Mouse (Mus musculus): ENCODE measurements around the gene Gdf3. TPM values are rescaled to one million over a fixed set of nuclear protein-coding genes. Genes with fewer than 3 reads are reported as not detected.

The Gdf3 gene
- polyA plus RNA-seq, 1 experiment from 2014 or later = not detected

DNA sequence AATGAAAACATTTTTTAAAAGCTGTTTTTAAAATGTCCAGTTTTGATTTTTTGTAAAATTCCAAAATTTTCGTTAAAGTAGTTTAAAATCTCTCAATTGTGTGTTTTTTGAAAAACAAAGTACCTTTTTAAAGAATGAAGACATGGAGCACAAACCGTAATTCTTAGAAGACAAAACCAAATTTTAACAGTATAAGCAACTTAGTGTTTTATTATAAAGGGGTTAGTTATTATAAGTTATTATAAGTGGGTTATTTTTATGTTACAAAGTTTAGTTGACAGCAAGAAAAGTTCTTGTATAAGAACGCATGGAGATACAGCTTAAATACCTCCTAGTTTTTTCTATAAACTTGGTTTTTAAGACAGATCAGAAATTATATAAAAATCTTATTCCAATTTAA is 8.3 kb downstream of the Gdf3 start:
- Histone ChIP-seq H3K27ac (no peak overlapping the region), H3K9me3 (replicated peaks; ENCODE audit: low read length) (no peaks in the 10 kb centered on the region), H3K27me3 (ENCODE audit: insufficient read depth, low read length) (no peaks in the 10 kb centered on the region), H3K36me3 (ENCODE audit: insufficient read depth, low read length) (no peaks in the 10 kb centered on the region), H3K4me2 (ENCODE audit: low read length) (peak overlapping the region; percentile 72), H3K9ac (ENCODE audit: low read depth, low read length) (no peak overlapping the region), H3K4me3 (replicated peaks; ENCODE audit: low read depth, low read length) (peak overlapping the region; percentile 56), H3K4me1 (replicated peaks; ENCODE audit: insufficient read depth, low read length) (no peaks in the 10 kb centered on the region)
- TF ChIP-seq CTCF (IDR thresholded peaks at IDR 0.05; ENCODE audit: low read depth) = no peak
- DNase-seq (ENCODE audit: low spot score) (no peak), ATAC-seq (replicated peaks; ENCODE audit: low FRiP score, low read depth) (no peak)
- WGBS = 88% methylated on average over 3 of the region's 3 CpGs

DNA sequence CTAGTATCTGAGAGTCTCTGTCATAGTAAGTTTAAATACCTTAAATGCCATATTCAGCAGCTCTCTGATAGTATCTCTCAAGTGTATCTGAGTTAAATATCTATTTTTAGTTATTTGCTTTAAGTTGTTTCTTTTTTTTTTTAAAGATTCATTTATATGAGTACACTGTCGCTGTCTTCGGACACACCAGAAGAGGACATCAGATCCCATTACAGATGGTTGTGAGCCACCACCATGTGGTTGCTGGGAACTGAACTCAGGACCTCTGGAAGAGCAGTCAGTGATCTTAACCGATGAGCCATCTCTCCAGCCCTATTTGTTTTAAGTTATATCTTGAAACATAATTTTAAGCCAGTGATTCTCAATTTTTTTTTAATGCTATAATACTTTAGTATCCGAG is 8.9 kb downstream of the Gdf3 start:
- 87% methylated on average over 4 of the region's 4 CpGs for WGBS
- Histone ChIP-seq H3K27ac (no peak overlapping the region), H3K4me3 (replicated peaks; ENCODE audit: low read depth, low read length) (no peak overlapping the region), H3K4me1 (replicated peaks; ENCODE audit: insufficient read depth, low read length) (no peaks in the 10 kb centered on the region), H3K27me3 (ENCODE audit: insufficient read depth, low read length) (no peaks in the 10 kb centered on the region), H3K9me3 (replicated peaks; ENCODE audit: low read length) (no peaks in the 10 kb centered on the region), H3K4me2 (ENCODE audit: low read length) (no peak overlapping the region), H3K9ac (ENCODE audit: low read depth, low read length) (no peak overlapping the region), H3K36me3 (ENCODE audit: insufficient read depth, low read length) (no peaks in the 10 kb centered on the region)
- no peak for ATAC-seq (replicated peaks; ENCODE audit: low FRiP score, low read depth)
- DNase-seq (ENCODE audit: low spot score) = no peak
- no peak for TF ChIP-seq CTCF (IDR thresholded peaks at IDR 0.05; ENCODE audit: low read depth)

DNA sequence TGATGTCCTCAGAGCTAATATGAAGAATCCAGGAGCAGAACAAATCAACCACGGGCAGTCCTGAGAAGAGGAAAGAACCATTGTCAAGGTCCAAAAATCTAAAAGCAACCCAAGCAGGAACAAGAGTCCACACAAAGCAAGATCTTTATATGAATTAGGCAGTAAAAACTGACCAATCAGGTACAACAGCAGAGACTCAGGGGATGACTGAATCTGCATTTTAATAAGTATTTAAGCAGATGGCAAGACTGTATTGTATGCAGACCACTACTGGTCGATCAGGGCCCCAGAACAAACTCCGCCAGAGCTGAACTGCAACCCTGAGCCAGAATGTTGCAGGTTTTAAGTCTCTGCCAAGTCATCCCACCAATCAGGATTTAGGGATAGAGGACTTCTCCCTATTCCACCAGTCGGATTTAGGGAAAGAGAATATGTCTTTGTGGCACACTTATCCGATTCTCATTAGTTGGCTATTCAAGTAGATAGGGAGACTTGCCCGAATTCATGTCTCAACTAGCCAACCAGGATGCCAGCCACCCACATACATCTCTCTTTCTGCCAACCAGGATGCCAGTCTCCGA is 9.7 kb downstream of the Gdf3 start:
- Histone ChIP-seq H3K4me2 (ENCODE audit: low read length) (no peak overlapping the region), H3K4me3 (replicated peaks; ENCODE audit: low read depth, low read length) (no peak overlapping the region), H3K27ac (no peak overlapping the region), H3K36me3 (ENCODE audit: insufficient read depth, low read length) (no peaks in the 10 kb centered on the region), H3K9me3 (replicated peaks; ENCODE audit: low read length) (no peaks in the 10 kb centered on the region), H3K27me3 (ENCODE audit: insufficient read depth, low read length) (no peaks in the 10 kb centered on the region), H3K9ac (ENCODE audit: low read depth, low read length) (no peak overlapping the region), H3K4me1 (replicated peaks; ENCODE audit: insufficient read depth, low read length) (no peaks in the 10 kb centered on the region)
- no peak for TF ChIP-seq CTCF (IDR thresholded peaks at IDR 0.05; ENCODE audit: low read depth)
- DNase-seq (ENCODE audit: low spot score) (no peak), ATAC-seq (replicated peaks; ENCODE audit: low FRiP score, low read depth) (no peak)
- WGBS = 86% methylated on average over 7 of the region's 7 CpGs

DNA sequence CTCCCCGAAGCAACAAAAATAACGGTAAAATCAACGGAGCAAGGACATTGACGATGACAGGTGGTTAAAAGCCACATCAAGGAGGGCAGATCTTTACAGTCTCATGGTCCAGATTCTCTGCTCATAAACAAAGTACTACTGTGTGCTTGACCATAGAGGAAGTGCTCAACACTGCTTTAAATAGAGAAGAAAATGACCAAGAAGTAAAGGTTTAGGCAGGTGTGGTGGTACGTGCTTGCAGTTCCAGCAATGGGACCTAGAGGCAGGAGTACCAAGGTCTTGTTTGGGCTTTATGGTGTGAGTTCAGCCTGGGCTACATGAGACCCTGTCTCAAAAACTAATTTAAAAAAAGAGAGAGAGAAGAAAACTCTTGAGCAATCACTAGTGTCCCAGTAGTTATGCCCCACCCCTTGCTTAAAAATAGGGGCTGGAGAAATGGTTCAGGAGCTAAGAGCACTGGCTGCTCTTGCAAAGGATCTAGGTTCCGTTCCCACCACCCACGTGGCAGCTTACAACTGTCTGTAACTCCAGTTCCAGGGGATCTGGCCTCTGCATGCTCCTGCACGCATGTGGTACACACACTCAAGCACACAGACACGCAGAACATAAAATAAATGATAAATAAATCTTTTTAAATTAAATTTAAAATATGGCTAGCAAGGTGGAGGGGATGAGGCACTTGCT is 10.7 kb downstream of the Gdf3 start:
- WGBS = 89% methylated on average over 9 of the region's 9 CpGs
- H3K27ac ChIP-seq = no peak overlapping the region
- no peak overlapping the region for H3K4me2 ChIP-seq (ENCODE audit: low read length)
- no peak for TF ChIP-seq CTCF (IDR thresholded peaks at IDR 0.05; ENCODE audit: low read depth)
- no peaks in the 10 kb centered on the region for H3K36me3 ChIP-seq (ENCODE audit: insufficient read depth, low read length)
- no peak for ATAC-seq (replicated peaks; ENCODE audit: low FRiP score, low read depth)
- no peaks in the 10 kb centered on the region for H3K4me1 ChIP-seq (replicated peaks; ENCODE audit: insufficient read depth, low read length)
- H3K4me3 ChIP-seq (replicated peaks; ENCODE audit: low read depth, low read length) = no peak overlapping the region
- H3K27me3 ChIP-seq (ENCODE audit: insufficient read depth, low read length) = no peaks in the 10 kb centered on the region
- no peak for DNase-seq (ENCODE audit: low spot score)
- no peaks in the 10 kb centered on the region for H3K9me3 ChIP-seq (replicated peaks; ENCODE audit: low read length)
- H3K9ac ChIP-seq (ENCODE audit: low read depth, low read length) = no peak overlapping the region

DNA sequence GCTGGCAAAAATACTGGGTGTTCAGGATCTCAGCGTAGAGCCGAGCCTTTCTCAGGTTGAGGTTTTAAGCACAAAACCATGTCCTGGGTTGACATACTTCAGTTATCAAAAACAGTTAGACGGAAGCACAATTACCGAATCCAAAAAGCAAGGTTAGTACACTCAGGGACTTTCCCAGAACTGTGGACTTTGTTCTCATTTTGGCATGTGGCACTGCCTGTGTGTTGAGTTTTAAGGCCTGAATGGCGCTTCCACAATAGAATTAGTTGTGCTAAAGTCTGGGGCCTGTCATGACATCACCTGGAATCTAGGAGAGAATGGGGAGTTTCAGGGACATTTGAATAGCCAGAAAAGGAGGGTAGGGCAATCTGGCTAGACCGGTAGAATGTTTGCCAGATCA is 11.5 kb downstream of the Gdf3 start:
- DNase-seq (ENCODE audit: low spot score) (no peak), ATAC-seq (replicated peaks; ENCODE audit: low FRiP score, low read depth) (no peak)
- H3K27me3 ChIP-seq (ENCODE audit: insufficient read depth, low read length) = no peaks in the 10 kb centered on the region
- no peaks in the 10 kb centered on the region for H3K4me1 ChIP-seq (replicated peaks; ENCODE audit: insufficient read depth, low read length)
- no peak overlapping the region for H3K9ac ChIP-seq (ENCODE audit: low read depth, low read length)
- 85% methylated on average over 6 of the region's 6 CpGs for WGBS
- no peak for TF ChIP-seq CTCF (IDR thresholded peaks at IDR 0.05; ENCODE audit: low read depth)
- no peaks in the 10 kb centered on the region for H3K36me3 ChIP-seq (ENCODE audit: insufficient read depth, low read length)
- H3K27ac ChIP-seq = no peak overlapping the region
- H3K4me2 ChIP-seq (ENCODE audit: low read length) = no peak overlapping the region
- no peak overlapping the region for H3K4me3 ChIP-seq (replicated peaks; ENCODE audit: low read depth, low read length)
- no peaks in the 10 kb centered on the region for H3K9me3 ChIP-seq (replicated peaks; ENCODE audit: low read length)

DNA sequence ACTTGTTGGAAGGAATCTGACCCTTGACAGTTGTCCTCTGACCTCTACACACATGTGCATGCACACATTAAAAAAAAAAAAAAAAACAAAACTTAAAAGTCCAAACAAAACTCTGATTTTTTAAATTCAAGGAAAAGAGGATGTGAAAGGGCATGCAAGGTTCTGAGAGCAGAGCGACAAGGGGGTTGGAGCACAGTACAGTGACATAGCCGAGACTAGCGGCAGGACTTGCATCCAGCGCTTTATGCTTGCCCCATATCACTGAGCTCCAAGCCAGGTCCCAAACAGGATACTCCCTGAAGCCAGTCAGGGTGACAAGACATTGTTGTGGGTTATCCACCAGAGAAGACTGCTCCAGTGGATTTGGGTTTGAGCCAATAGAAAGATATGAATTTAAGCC is 11.9 kb downstream of the Gdf3 start:
- no peak overlapping the region for H3K4me3 ChIP-seq (replicated peaks; ENCODE audit: low read depth, low read length)
- H3K4me1 ChIP-seq (replicated peaks; ENCODE audit: insufficient read depth, low read length) = no peaks in the 10 kb centered on the region
- H3K4me2 ChIP-seq (ENCODE audit: low read length) = no peak overlapping the region
- no peak overlapping the region for H3K9ac ChIP-seq (ENCODE audit: low read depth, low read length)
- no peak for ATAC-seq (replicated peaks; ENCODE audit: low FRiP score, low read depth)
- H3K27me3 ChIP-seq (ENCODE audit: insufficient read depth, low read length) = no peaks in the 10 kb centered on the region
- no peak overlapping the region for H3K27ac ChIP-seq
- H3K36me3 ChIP-seq (ENCODE audit: insufficient read depth, low read length) = no peaks in the 10 kb centered on the region
- TF ChIP-seq CTCF (IDR thresholded peaks at IDR 0.05; ENCODE audit: low read depth) = no peak
- no peaks in the 10 kb centered on the region for H3K9me3 ChIP-seq (replicated peaks; ENCODE audit: low read length)
- 95% methylated on average over 4 of the region's 4 CpGs for WGBS
- DNase-seq (ENCODE audit: low spot score) = no peak
